Mouse (Mus musculus) neural tube, embryonic 13.5 days (tissue): ENCODE data around the gene Nrxn3. TPM values are rescaled to one million over a fixed set of nuclear protein-coding genes. Genes with fewer than 3 reads are reported as not detected.

ENCODE experiments used
- ATAC-seq: fragments of 200-750 bp; cut with Nextera tagmentation; 2 replicates; pipeline ENCODE4 v1.8.0; 2017; ENCODE audit warnings: low read depth, mild to moderate bottlenecking, moderate TSS enrichment, moderate library complexity
- H3K27ac ChIP-seq: fragments of 300-500 bp; sonication (generic); replicated peaks from 2 replicates; pipeline ENCODE4 v1.5.1; 2015; ENCODE audit warnings: moderate library complexity, mild to moderate bottlenecking, inconsistent platforms
- H3K27me3 ChIP-seq: fragments of 300-500 bp; sonication (generic); 2 replicates; pipeline ENCODE4 v1.6.1; 2015; ENCODE audit warnings: mild to moderate bottlenecking, inconsistent platforms
- H3K36me3 ChIP-seq: fragments of 300-500 bp; sonication (generic); 2 replicates; pipeline ENCODE4 v1.6.1; 2015; ENCODE audit warnings: mild to moderate bottlenecking, inconsistent platforms
- H3K4me1 ChIP-seq: fragments of 300-500 bp; sonication (generic); replicated peaks from 2 replicates; pipeline ENCODE4 v1.6.1; 2015; ENCODE audit warnings: inconsistent platforms
- H3K4me2 ChIP-seq: fragments of 300-500 bp; sonication (generic); 2 replicates; pipeline ENCODE4 v1.6.1; 2015; ENCODE audit warnings: inconsistent platforms, mild to moderate bottlenecking, moderate library complexity
- H3K4me3 ChIP-seq: fragments of 300-500 bp; sonication (generic); 2 replicates; pipeline ENCODE4 v1.5.1; 2015; ENCODE audit warnings: mild to moderate bottlenecking, inconsistent platforms
- H3K9ac ChIP-seq: fragments of 300-500 bp; sonication (generic); 2 replicates; pipeline ENCODE4 v1.6.1; 2015; ENCODE audit warnings: moderate library complexity, mild to moderate bottlenecking, inconsistent platforms
- H3K9me3 ChIP-seq: fragments of 300-500 bp; sonication (generic); 2 replicates; pipeline ENCODE4 v1.6.1; 2016; ENCODE audit warnings: inconsistent platforms
- WGBS: fragments of 180-500 bp; shearing (Covaris S2); methylation state at CpG from one replicate; pipeline ENCODE4 v1.1.7; 2015; 5-methylcytosine and 5-hydroxymethylcytosine counted together
- polyA plus RNA-seq: library from polyadenylated mRNA; unstranded; fragments of >200 nt; fragmentation: Nextera tagmentation; extraction: Ambion mirVana; gene quantifications from 2 replicates; pipeline ENCODE4 v1.2.1, GENCODE M21; 2015

The Nrxn3 gene
- polyA plus RNA-seq, 1 experiment from 2014 or later = 69.7 TPM

GRCm38 (mm10) chr12:89325864-89326560 is 603.3 kb downstream of the Nrxn3 start:
- Histone ChIP-seq H3K4me1 (peaks cover 18% of the 10 kb centered on the region), H3K4me3 (no peak overlapping the region), H3K9ac (no peak overlapping the region), H3K27ac (0 out of 2 replicates have a peak overlapping the region, but pooled peaks have one; percentile 9), H3K9me3 (no peaks in the 10 kb centered on the region), H3K27me3 (no peaks in the 10 kb centered on the region), H3K4me2 (no peak overlapping the region), H3K36me3 (no peaks in the 10 kb centered on the region)
- peak; percentile 63 for ATAC-seq
- WGBS = 15% methylated on average over 8 of the region's 8 CpGs

DNA sequence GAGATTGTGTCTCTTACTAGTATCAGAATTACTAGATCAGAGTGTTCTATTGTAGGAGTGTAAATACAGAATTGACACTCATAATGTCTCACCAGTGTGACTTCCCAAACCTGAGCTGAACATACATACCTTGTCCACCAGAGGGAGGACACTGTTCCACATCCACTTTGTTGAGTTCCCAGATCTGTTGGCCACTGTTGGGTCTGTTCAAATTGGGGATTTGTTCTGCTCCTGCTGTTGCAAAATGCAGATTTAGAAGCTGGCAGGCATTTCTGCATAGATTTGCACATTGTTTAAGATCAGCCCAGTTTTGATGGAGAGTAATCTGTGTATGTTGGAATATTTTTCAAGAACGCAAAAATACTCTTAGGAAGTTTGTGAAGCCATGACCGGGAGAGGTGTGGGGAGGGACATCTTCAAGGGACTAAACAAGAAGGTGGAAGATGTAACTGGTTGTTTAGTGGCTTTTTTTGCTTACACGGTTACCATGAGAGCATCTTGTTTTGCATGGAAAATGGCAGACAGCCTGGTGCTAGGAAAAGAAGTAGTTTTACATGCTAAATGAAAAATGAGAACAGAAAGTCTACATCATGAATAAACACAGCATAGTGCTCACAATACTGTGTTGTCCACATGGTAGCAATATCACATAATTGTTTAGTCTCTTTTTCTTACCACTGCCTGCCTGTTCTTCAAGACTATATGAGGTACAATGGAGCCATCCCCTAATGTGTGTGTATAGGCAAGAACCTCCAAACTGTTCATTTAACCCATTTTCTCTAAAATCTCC is 609.0 kb downstream of the Nrxn3 start:
- no peaks in the 10 kb centered on the region for H3K36me3 ChIP-seq
- no peak overlapping the region for H3K9ac ChIP-seq
- H3K27ac ChIP-seq = no peak overlapping the region
- no peak overlapping the region for H3K4me2 ChIP-seq
- no peaks in the 10 kb centered on the region for H3K9me3 ChIP-seq
- H3K4me3 ChIP-seq = no peak overlapping the region
- no peaks in the 10 kb centered on the region for H3K27me3 ChIP-seq
- no peaks in the 10 kb centered on the region for H3K4me1 ChIP-seq
- ATAC-seq = no peak
- 91% methylated on average over 3 of the region's 3 CpGs for WGBS

- Histone ChIP-seq H3K9me3 (no peaks in the 10 kb centered on the region), H3K4me3 (no peak overlapping the region), H3K4me2 (no peak overlapping the region), H3K36me3 (no peaks in the 10 kb centered on the region), H3K27me3 (no peaks in the 10 kb centered on the region), H3K27ac (no peak overlapping the region), H3K9ac (no peak overlapping the region), H3K4me1 (no peaks in the 10 kb centered on the region)
- ATAC-seq = no peak
- 89% methylated on average over 5 of the region's 5 CpGs for WGBS
Measured at GRCm38 (mm10) chr12:89333486-89333885, 610.8 kb downstream of the Nrxn3 start.

DNA sequence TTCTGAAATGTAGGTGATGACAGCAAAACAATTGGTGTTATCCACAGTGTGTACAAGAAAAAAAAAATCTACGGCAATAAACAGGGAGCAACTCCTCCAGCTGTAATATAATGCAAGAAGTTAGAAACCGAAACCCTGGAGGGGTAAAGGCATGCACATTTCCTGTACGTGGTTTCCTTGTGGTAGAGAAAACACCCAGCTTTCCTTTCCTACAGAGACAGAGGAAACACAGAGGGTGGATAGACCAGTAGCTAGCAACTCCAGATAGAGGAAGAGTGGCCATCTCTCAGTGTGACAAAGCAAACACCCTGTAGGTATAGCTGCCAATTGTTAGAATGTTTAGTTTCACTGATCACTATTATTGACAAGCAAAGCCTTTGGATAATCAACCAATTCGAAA is 642.2 kb downstream of the Nrxn3 start:
- ATAC-seq = no peak
- H3K9ac ChIP-seq = no peak overlapping the region
- no peak overlapping the region for H3K4me3 ChIP-seq
- 77% methylated on average over 4 of the region's 4 CpGs for WGBS
- H3K4me1 ChIP-seq = peaks cover under 1% of the 10 kb centered on the region; the same call in 1 of the 2 replicates
- H3K36me3 ChIP-seq = no peaks in the 10 kb centered on the region
- H3K27ac ChIP-seq = no peak overlapping the region
- no peaks in the 10 kb centered on the region for H3K9me3 ChIP-seq
- no peaks in the 10 kb centered on the region for H3K27me3 ChIP-seq
- no peak overlapping the region for H3K4me2 ChIP-seq

GRCm38 (mm10) chr12:89369939-89370338 is 647.3 kb downstream of the Nrxn3 start:
- H3K4me3 ChIP-seq = no peak overlapping the region
- no peak overlapping the region for H3K27ac ChIP-seq
- H3K9me3 ChIP-seq = no peaks in the 10 kb centered on the region
- 31% methylated on average over 1 of the region's 1 CpGs for WGBS
- ATAC-seq = no peak
- no peak overlapping the region for H3K4me2 ChIP-seq
- no peaks in the 10 kb centered on the region for H3K27me3 ChIP-seq
- peaks cover 9% of the 10 kb centered on the region for H3K4me1 ChIP-seq
- H3K9ac ChIP-seq = no peak overlapping the region
- no peaks in the 10 kb centered on the region for H3K36me3 ChIP-seq

- 61% methylated on average over 1 of the region's 1 CpGs for WGBS
- no peaks in the 10 kb centered on the region for H3K36me3 ChIP-seq
- H3K4me3 ChIP-seq = no peak overlapping the region
- no peaks in the 10 kb centered on the region for H3K9me3 ChIP-seq
- H3K9ac ChIP-seq = no peak overlapping the region
- no peak overlapping the region for H3K4me2 ChIP-seq
- no peak overlapping the region; the same call in 1 of the 2 replicates for H3K27ac ChIP-seq
- ATAC-seq = no peak
- H3K4me1 ChIP-seq = peaks cover 16% of the 10 kb centered on the region
- H3K27me3 ChIP-seq = no peaks in the 10 kb centered on the region
Measured at GRCm38 (mm10) chr12:89376600-89376999, 653.9 kb downstream of the Nrxn3 start.

GRCm38 (mm10) chr12:89377051-89377643 is 654.5 kb downstream of the Nrxn3 start:
- no peaks in the 10 kb centered on the region for H3K9me3 ChIP-seq
- peaks cover 16% of the 10 kb centered on the region for H3K4me1 ChIP-seq
- H3K27me3 ChIP-seq = no peaks in the 10 kb centered on the region
- no peak overlapping the region for H3K4me3 ChIP-seq
- no peak overlapping the region for H3K9ac ChIP-seq
- WGBS = 42% methylated on average over 5 of the region's 5 CpGs
- H3K27ac ChIP-seq = peak overlapping the region; percentile 34
- no peaks in the 10 kb centered on the region for H3K36me3 ChIP-seq
- H3K4me2 ChIP-seq = no peak overlapping the region
- ATAC-seq = peak; percentile 23; the same call in 1 of the 2 replicates

DNA sequence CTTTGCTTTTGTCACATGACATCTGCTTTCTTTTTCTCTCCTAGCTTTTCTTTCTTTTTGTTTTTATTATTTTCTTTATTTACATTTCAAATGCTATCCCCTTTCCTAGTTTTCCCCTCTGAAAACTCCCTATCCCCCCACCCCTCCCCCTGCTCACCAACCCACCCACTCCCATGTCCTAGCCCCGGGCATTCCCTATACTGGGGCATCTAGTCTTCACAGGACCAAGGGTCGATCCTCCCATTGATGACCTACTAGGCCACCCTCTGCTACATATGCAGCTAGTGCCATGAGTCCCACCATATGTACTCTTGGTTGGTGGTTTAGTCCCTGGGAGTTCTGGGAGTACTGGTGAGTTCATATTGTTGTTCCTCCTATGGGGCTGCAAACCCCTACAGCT is 655.0 kb downstream of the Nrxn3 start:
- Histone ChIP-seq H3K4me1 (peaks cover 16% of the 10 kb centered on the region), H3K4me2 (no peak overlapping the region), H3K27ac (peak overlapping the region; percentile 34; the same call in 1 of the 2 replicates), H3K9me3 (no peaks in the 10 kb centered on the region), H3K4me3 (no peak overlapping the region), H3K9ac (no peak overlapping the region), H3K36me3 (no peaks in the 10 kb centered on the region), H3K27me3 (no peaks in the 10 kb centered on the region)
- ATAC-seq = no peak
- 91% methylated on average over 2 of the region's 2 CpGs for WGBS

GRCm38 (mm10) chr12:89383254-89383653 is 660.6 kb downstream of the Nrxn3 start:
- whole genome bisulfite sequencing = 26% methylated on average over 3 of the region's 3 CpGs
- H3K27me3 ChIP-seq = no peaks in the 10 kb centered on the region
- no peak overlapping the region for H3K4me2 ChIP-seq
- no peaks in the 10 kb centered on the region for H3K9me3 ChIP-seq
- H3K27ac ChIP-seq = no peak overlapping the region
- ATAC-seq = peak; percentile 67; the same call in 1 of the 2 replicates
- H3K9ac ChIP-seq = no peak overlapping the region
- no peaks in the 10 kb centered on the region for H3K36me3 ChIP-seq
- no peaks in the 10 kb centered on the region for H3K4me1 ChIP-seq
- no peak overlapping the region for H3K4me3 ChIP-seq

- no peaks in the 10 kb centered on the region for H3K36me3 ChIP-seq
- H3K9me3 ChIP-seq = no peaks in the 10 kb centered on the region
- H3K9ac ChIP-seq = no peak overlapping the region
- ATAC-seq = no peak
- H3K27me3 ChIP-seq = no peaks in the 10 kb centered on the region
- 58% methylated on average over 3 of the region's 3 CpGs for WGBS
- no peak overlapping the region for H3K4me2 ChIP-seq
- no peak overlapping the region for H3K4me3 ChIP-seq
- peak overlapping the region; percentile 34; the same call in 1 of the 2 replicates for H3K27ac ChIP-seq
- H3K4me1 ChIP-seq = peaks cover 9% of the 10 kb centered on the region; the same call in 1 of the 2 replicates
Measured at GRCm38 (mm10) chr12:89395121-89395792, 672.6 kb downstream of the Nrxn3 start.

- no peak overlapping the region for H3K27ac ChIP-seq
Measured at GRCm38 (mm10) chr12:89436519-89436918, 713.8 kb downstream of the Nrxn3 start.

More at GRCm38 (mm10) chr12:89436519-89436918, 713.8 kb downstream of the Nrxn3 start:
- Histone ChIP-seq H3K4me3 (no peak overlapping the region), H3K4me1 (no peaks in the 10 kb centered on the region), H3K9me3 (no peaks in the 10 kb centered on the region), H3K36me3 (no peaks in the 10 kb centered on the region), H3K27me3 (no peaks in the 10 kb centered on the region), H3K4me2 (no peak overlapping the region), H3K9ac (no peak overlapping the region)
- no peak for ATAC-seq
